Mouse (Mus musculus) megakaryocyte, embryonic 14.5 days (primary cell): ENCODE results near the gene Cd276. TPM values are rescaled to one million over a fixed set of nuclear protein-coding genes. Genes with fewer than 3 reads are reported as not detected.
A peak's percentile ranks its signal among the peaks of the same experiment; 100 is the strongest.

Source experiments
- H3K27me3 ChIP-seq: replicated peaks from 2 replicates; pipeline ENCODE3; 2012; ENCODE audit warnings: inconsistent platforms
- H3K36me3 ChIP-seq: replicated peaks from 2 replicates; pipeline ENCODE3; 2012; ENCODE audit warnings: low read length, inconsistent platforms, mixed read lengths
- H3K4me1 ChIP-seq: 2 replicates; pipeline ENCODE4 v1.6.1; 2012; ENCODE audit warnings: inconsistent platforms
- H3K4me3 ChIP-seq: replicated peaks from 2 replicates; pipeline ENCODE3; 2012; ENCODE audit warnings: moderate library complexity, mild to moderate bottlenecking, inconsistent platforms
- H3K9me3 ChIP-seq: 2 replicates; pipeline ENCODE4 v1.6.1; 2012; ENCODE audit warnings: inconsistent platforms
- FLI1 ChIP-seq: IDR thresholded peaks from 2 replicates; pipeline ENCODE4 v1.6.1; 2012; ENCODE audit warnings: low read length, inconsistent platforms, mixed read lengths
- GATA1 ChIP-seq: IDR thresholded peaks from 3 replicates; pipeline ENCODE4 v1.6.1; 2012; ENCODE audit warnings: mixed read lengths, low read length, inconsistent platforms, borderline replicate concordance
- polyA plus RNA-seq: library from polyadenylated mRNA; stranded (reverse); fragments of >175 nt; gene quantifications from 2 replicates; pipeline ENCODE4 v1.2.3, GENCODE M21; 2012; ENCODE audit warnings: low replicate concordance; ENCODE audit not compliant: insufficient read depth

Gene Cd276
- polyA plus RNA-seq, 1 experiment: 1.3 TPM

DNA sequence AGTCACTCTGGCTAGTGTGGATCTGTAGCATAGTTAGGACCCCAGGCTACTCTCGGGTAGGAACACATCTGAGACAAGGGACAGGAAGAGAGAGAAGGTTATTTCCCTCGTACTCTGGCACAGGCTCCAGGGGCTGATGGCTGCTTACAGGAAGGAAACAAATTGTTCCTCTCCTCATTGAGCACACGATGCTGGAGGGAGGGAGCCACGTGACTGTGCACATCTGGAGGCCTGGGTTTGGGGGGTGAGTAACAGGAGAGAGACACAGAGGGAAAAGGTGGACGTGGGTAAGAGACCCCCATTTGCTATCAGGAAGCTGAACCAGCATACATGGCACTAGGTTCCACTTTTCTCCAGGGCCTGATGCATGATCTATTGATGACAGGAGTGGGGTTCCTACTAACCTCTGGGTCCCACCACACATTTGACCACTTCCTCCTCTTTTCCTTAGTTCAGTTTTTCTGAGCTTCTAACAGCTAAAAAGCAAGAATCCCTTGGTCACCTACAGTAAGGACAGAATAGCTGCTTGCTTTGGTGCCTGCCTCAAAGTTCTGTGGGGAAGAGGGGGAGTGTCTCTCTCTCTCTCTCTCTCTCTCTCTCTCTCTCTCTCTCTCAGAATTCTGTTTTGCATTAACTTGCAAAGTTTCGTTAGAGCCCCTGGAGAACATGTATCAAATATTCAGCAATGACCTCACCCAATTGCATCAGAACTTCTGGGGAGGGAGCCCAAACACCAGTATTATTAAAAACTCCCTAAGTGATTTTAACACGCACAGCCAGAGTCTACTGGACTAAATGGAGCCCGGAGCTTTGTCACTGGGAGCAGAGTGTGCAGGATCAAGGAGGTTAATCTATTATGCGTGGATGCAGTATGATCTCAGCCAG lies 37.1 kb downstream of the Cd276 start:
- H3K36me3 ChIP-seq: no peaks in the 10 kb centered on the region
- H3K4me3 ChIP-seq: peak overlapping the region; percentile 35
- H3K27me3 ChIP-seq: peaks cover 26% of the 10 kb centered on the region
- no peak for TF ChIP-seq FLI1
- TF ChIP-seq GATA1: no peak
- H3K9me3 ChIP-seq: no peaks in the 10 kb centered on the region
- peaks cover 68% of the 10 kb centered on the region for H3K4me1 ChIP-seq

DNA sequence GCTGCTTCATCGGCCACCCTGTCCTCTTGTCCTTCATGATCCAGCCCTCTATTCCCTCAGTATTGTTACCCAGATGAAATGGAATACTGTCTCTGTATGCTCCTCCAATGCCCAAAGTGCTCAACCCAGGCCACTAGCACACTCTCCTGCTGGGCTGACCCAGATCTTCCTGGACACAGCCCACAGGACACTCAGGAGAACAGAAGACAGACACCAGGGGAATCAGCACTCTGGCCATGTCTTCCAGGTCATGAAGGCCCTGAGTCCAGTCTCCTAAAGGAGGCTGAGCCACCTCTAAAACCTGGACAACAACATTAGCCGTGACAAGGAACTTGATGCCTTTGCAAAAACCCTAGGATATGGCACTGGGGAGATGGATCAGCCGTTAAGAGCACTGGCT lies 38.8 kb downstream of the Cd276 start:
- no peak overlapping the region for H3K4me3 ChIP-seq
- peaks cover 32% of the 10 kb centered on the region for H3K27me3 ChIP-seq
- TF ChIP-seq GATA1: no peak
- TF ChIP-seq FLI1: no peak
- H3K4me1 ChIP-seq: peaks cover 62% of the 10 kb centered on the region
- no peaks in the 10 kb centered on the region for H3K36me3 ChIP-seq
- no peaks in the 10 kb centered on the region for H3K9me3 ChIP-seq

DNA sequence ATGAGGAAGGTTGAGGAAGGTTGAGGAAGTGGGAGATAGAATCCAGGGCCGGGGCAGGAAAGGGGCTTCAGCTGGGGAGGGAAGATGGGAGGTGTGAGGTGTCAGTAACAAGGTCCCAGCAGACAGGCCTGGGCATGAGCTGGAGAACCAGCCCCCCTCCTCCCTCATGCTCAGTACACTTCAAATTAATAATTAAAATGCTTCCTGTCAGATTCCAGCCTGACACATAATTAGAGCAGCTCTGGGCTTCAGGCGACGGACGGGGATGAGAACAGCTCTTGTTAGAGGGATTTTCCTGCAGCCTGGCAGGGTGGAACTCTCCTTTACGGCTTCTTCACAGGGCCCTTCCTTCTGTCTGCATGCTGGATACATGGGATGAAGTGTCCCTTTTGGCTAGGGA lies 41.5 kb downstream of the Cd276 start:
- peaks cover 47% of the 10 kb centered on the region for H3K4me1 ChIP-seq
- H3K27me3 ChIP-seq: peaks cover 41% of the 10 kb centered on the region
- H3K9me3 ChIP-seq: no peaks in the 10 kb centered on the region
- no peaks in the 10 kb centered on the region for H3K36me3 ChIP-seq
- no peak for TF ChIP-seq FLI1
- no peak for TF ChIP-seq GATA1
- H3K4me3 ChIP-seq: no peak overlapping the region

DNA sequence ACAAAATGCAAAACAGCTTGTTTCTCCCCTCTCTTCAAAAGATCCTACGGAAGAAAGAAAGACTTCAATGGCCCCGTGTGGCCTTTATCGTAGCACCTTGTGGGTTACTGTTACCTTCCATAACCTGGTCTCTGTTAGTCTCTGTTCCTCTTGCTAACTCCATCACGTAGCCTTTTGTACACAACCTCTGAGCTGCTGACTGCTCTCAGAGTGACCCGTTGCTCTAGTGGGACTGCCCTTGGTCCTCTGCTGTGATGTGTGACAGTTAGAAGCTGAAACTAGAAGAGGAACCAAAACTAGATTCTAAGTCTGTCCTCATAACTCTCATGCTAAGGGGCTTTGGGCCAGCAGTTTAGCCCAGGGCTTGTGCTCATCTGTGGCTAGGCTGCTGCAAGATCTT lies 44.8 kb downstream of the Cd276 start:
- Histone ChIP-seq H3K36me3 (no peaks in the 10 kb centered on the region), H3K4me3 (no peak overlapping the region), H3K4me1 (peaks cover 56% of the 10 kb centered on the region), H3K27me3 (peaks cover 35% of the 10 kb centered on the region), H3K9me3 (peaks cover 8% of the 10 kb centered on the region)
- no peak for TF ChIP-seq GATA1
- TF ChIP-seq FLI1: no peak

DNA sequence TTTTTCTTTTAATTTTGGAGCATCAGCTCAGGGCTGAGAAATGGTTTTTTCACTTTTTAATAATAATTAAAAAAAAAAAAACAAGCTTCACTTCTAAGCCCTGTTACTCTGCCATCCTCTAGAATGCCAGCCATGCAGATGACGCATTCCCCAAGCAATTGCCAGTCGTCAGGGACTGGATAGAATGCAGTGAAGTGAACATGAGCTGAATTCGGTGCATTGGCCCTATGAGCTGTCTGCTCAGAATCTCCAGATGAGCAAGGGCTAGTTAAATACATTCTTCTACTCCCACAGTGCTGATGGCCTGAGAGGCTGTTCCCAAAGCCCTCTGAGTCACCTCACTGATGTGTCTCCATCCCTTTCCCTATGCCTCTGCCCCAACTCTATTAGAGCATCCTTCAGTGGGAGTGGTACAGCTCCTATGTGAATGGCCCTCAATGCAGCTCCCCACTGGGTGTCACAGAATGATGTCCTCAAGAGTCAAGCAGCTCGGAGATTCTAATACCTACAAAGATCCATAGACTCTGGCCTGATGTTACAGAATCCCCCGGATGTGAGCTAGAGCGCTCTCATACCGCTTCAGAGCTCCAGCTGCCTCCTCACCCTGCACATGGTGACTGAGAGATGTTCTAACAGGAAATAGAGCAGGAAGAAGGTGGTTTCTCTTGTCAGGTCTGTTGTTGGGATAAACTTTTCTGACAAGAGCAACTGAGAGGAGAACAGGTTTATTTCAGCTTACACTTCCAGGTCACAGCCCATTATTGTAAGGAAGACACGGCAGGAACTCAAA lies 47.8 kb downstream of the Cd276 start:
- Histone ChIP-seq H3K36me3 (no peaks in the 10 kb centered on the region), H3K4me1 (peaks cover 40% of the 10 kb centered on the region), H3K9me3 (peaks cover 8% of the 10 kb centered on the region), H3K4me3 (no peak overlapping the region), H3K27me3 (peaks cover 21% of the 10 kb centered on the region)
- TF ChIP-seq FLI1 (no peak), GATA1 (no peak)

DNA sequence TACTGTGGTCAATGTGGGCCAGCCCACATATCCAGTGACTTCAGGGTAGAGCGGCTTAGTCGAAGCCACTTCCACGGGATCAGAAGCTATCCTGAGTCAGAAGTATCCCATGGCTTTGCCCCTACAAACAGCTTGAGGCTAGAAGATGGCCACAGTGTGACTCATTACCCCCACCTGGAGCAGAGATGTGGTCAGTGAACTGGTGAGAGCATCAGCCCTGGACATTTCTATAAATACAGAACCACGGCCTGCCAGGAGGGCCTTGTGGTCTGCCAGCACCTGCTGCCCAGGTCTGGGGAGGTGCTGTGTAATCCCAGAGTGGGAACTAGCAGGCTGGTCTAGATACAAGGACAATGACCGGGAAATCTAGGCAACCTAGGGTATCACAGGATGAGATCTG lies 54.3 kb downstream of the Cd276 start:
- Histone ChIP-seq H3K9me3 (no peaks in the 10 kb centered on the region), H3K27me3 (peaks cover 60% of the 10 kb centered on the region), H3K4me1 (peaks cover 37% of the 10 kb centered on the region), H3K36me3 (no peaks in the 10 kb centered on the region), H3K4me3 (no peak overlapping the region)
- TF ChIP-seq GATA1 (no peak), FLI1 (no peak)

DNA sequence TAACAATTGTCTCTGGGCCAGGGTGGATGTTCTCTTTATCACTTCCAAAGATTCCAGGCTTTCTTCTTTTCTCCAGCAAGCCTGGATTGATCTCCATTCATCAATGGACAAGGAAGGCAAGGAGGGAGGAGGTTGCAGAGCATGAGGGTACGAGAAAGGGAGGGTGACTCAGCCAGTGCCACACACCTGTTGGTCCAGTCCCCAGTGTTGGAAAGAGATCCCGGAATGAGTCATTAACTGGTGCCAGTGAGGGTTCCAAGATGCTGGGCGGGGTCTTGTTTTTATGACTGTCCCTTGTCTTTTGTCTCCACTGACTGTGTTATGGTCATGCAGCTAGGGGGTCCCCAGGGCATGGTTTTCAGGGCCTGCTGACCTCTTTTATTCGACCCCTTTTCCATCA lies 57.3 kb downstream of the Cd276 start:
- Histone ChIP-seq H3K4me3 (no peak overlapping the region), H3K36me3 (no peaks in the 10 kb centered on the region), H3K4me1 (peaks cover 30% of the 10 kb centered on the region), H3K9me3 (no peaks in the 10 kb centered on the region), H3K27me3 (peaks cover 78% of the 10 kb centered on the region)
- TF ChIP-seq FLI1 (no peak), GATA1 (no peak)

DNA sequence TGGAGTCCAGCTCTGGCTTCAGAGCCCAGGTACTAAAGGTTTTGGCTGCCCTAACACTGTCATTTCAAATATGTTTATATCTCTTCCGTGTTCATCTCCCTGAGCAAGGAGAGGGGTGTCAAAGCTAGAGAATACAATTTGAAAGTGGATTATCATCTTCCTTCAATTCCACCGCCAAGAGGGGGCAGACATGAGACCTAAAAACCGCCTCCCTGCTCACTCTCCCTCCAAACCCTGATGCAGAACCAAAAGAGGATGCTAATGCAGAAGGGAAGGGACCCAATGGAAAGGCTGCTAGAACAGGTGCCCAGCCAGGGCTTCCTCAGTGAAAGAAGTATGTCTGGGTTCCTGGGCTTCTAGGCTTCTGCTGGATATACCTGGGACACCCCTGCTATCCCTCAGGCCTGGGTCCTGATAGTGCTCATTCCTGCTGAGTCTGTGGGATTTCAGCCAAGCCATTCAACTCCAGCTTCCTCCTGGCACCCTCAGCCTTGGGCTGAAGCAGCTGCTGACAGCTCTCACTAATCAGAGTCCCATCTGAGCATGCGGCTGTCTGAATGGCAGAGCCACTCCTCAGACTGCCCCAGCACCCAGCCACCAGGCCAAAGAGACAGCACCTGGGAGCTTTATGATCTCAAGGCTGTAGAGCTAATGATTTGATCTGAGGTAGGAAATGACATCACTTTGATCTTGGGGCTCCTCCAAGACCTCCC lies 58.6 kb downstream of the Cd276 start:
- TF ChIP-seq FLI1 (no peak), GATA1 (no peak)
- Histone ChIP-seq H3K4me1 (peaks cover 26% of the 10 kb centered on the region), H3K4me3 (no peak overlapping the region), H3K9me3 (no peaks in the 10 kb centered on the region), H3K27me3 (peaks cover 85% of the 10 kb centered on the region), H3K36me3 (no peaks in the 10 kb centered on the region)

DNA sequence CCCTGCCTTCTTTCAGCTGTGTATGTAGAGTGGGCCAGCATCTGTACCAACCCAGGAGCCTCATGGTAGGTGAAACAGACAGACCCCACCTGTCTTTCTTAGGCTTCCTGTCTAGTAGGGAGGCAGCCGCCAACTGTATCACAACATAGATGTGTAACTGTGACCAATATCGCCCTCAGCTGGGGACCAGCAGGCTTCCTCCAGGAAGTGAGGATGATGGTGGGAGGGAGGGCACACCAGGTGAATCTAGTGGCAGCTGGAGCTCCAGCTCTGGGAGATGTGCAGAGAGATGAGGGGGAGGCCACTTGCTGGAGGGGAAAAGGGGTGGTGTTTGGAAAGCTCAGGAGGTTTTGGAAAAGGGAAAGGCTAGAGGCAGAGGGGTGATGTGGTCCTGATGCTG lies 60.2 kb downstream of the Cd276 start:
- TF ChIP-seq GATA1 (no peak), FLI1 (no peak)
- peaks cover 13% of the 10 kb centered on the region for H3K4me1 ChIP-seq
- no peaks in the 10 kb centered on the region for H3K36me3 ChIP-seq
- H3K27me3 ChIP-seq: peaks cover 86% of the 10 kb centered on the region
- peaks cover under 1% of the 10 kb centered on the region; the same call in 1 of the 2 replicates for H3K9me3 ChIP-seq
- H3K4me3 ChIP-seq: peak overlapping the region; percentile 26
